Mouse (Mus musculus) MEL (cell line): ENCODE measurements around the gene Clic4.

Source experiments
- CHD2 ChIP-seq: IDR thresholded peaks from 2 replicates; pipeline ENCODE4 v1.6.1; 2011; ENCODE audit warnings: low read length, improper control_type of control experiment
- CTCF ChIP-seq, 3 experiments: IDR thresholded peaks in 2 of 3; conservative IDR thresholded peaks in 1 of 3; 2 replicates each; pipeline ENCODE4 v1.5.1; 2011 to 2012; ENCODE audit warnings: low read length in 3 of 3, low read depth in 2 of 3, mild to moderate bottlenecking in 2 of 3, improper control_type of control experiment in 1 of 3, inconsistent platforms in 1 of 3, mixed read lengths in 1 of 3, moderate library complexity in 1 of 3; ENCODE audit not compliant: control insufficient read depth in 1 of 3, insufficient read depth in 1 of 3, poor library complexity in 1 of 3, severe bottlenecking in 1 of 3
- JUND ChIP-seq: IDR thresholded peaks from 2 replicates; pipeline ENCODE4 v1.6.1; 2011; ENCODE audit warnings: low read depth, mild to moderate bottlenecking, improper control_type of control experiment, low read length
- MAFK ChIP-seq: IDR thresholded peaks from 2 replicates; pipeline ENCODE4 v1.6.1; 2011; ENCODE audit warnings: low read depth, mild to moderate bottlenecking, low read length, improper control_type of control experiment, borderline replicate concordance
- NELFE ChIP-seq: IDR thresholded peaks from 2 replicates; pipeline ENCODE4 v1.6.1; 2011; ENCODE audit warnings: low read depth, low read length, improper control_type of control experiment
- POLR2A ChIP-seq, 2 experiments: IDR thresholded peaks; 2 replicates each; pipeline ENCODE4 v1.6.1; 2011 to 2012; ENCODE audit warnings: low read length in 2 of 2, mild to moderate bottlenecking in 2 of 2, control low read depth in 1 of 2, improper control_type of control experiment in 1 of 2, low read depth in 1 of 2, moderate library complexity in 1 of 2; ENCODE audit not compliant: control insufficient read depth in 1 of 2, insufficient read depth in 1 of 2, poor library complexity in 1 of 2
- POLR2AphosphoS5 ChIP-seq: IDR thresholded peaks from 2 replicates; pipeline ENCODE4 v1.6.1; 2012; ENCODE audit warnings: low read depth, borderline replicate concordance, mild to moderate bottlenecking, inconsistent platforms, low read length, moderate library complexity, mixed read lengths
- TAL1 ChIP-seq: IDR thresholded peaks from 2 replicates; pipeline ENCODE4 v1.6.1; 2012; ENCODE audit warnings: mild to moderate bottlenecking, inconsistent platforms, low read length, moderate library complexity, mixed read lengths
- TBP ChIP-seq: IDR thresholded peaks from 2 replicates; pipeline ENCODE4 v1.8.0; 2011; ENCODE audit warnings: low read depth, low read length, improper control_type of control experiment
- ZC3H11A ChIP-seq: IDR thresholded peaks from 2 replicates; pipeline ENCODE4 v1.6.1; 2012; ENCODE audit warnings: low read depth, mild to moderate bottlenecking, inconsistent platforms, low read length, improper control_type of control experiment

- no peak for TF ChIP-seq TAL1
- no peak for TF ChIP-seq NELFE
- TF ChIP-seq CHD2, result no peak
- TF ChIP-seq TBP, result no peak
- no peak for TF ChIP-seq JUND
- no peak for TF ChIP-seq MAFK
- no peak for TF ChIP-seq POLR2AphosphoS5
- no peak for TF ChIP-seq ZC3H11A
- no peak for TF ChIP-seq CTCF (IDR thresholded peaks at IDR 0.05 in 2 of 3, conservative IDR thresholded peaks at IDR 0.05 in 1 of 3; ENCODE audit: control insufficient read depth in 1 of 3, insufficient read depth in 1 of 3, low read depth in 2 of 3, low read length in 3 of 3, poor library complexity in 1 of 3, severe bottlenecking in 1 of 3)
- TF ChIP-seq POLR2A (IDR thresholded peaks at IDR 0.05; ENCODE audit: control insufficient read depth in 1 of 2, insufficient read depth in 1 of 2, low read depth in 1 of 2, low read length in 2 of 2, poor library complexity in 1 of 2), result no peak
These were observed 50.8 kb downstream of the Clic4 start for GRCm38 (mm10) chr4:135221632-135222407.
